Mouse (Mus musculus) hindbrain, embryonic 15.5 days (tissue): ENCODE measurements at regions not wholly inside any gene's neighbourhood (a gene's known extent, or its start where the extent isn't known, plus 50 kb on each side); places are given as distances from the start of the nearest gene placed in this dataset.

Experiments
- ATAC-seq: fragments of 200-750 bp; cut with Nextera tagmentation; 2 replicates; pipeline ENCODE4 v1.8.0; 2017; ENCODE audit warnings: low read depth, moderate number of reproducible peaks, moderate TSS enrichment; ENCODE audit not compliant: low FRiP score
- H3K27ac ChIP-seq: fragments of 300-500 bp; sonication (generic); replicated peaks from 2 replicates; pipeline ENCODE4 v1.5.1; 2015; ENCODE audit warnings: mild to moderate bottlenecking, inconsistent platforms
- H3K27me3 ChIP-seq: fragments of 300-500 bp; sonication (generic); 2 replicates; pipeline ENCODE4 v1.6.1; 2015; ENCODE audit warnings: control low read depth, inconsistent platforms
- H3K36me3 ChIP-seq: fragments of 300-500 bp; sonication (generic); 2 replicates; pipeline ENCODE4 v1.6.1; 2015; ENCODE audit warnings: control low read depth, inconsistent platforms
- H3K4me1 ChIP-seq: fragments of 300-500 bp; sonication (generic); replicated peaks from 2 replicates; pipeline ENCODE4 v1.6.1; 2015; ENCODE audit warnings: control low read depth, inconsistent platforms
- H3K4me2 ChIP-seq: fragments of 300-500 bp; sonication (generic); 2 replicates; pipeline ENCODE4 v1.6.1; 2015; ENCODE audit warnings: moderate library complexity, mild to moderate bottlenecking, inconsistent platforms
- H3K4me3 ChIP-seq: fragments of 300-500 bp; sonication (generic); 2 replicates; pipeline ENCODE4 v1.5.1; 2015; ENCODE audit warnings: mild to moderate bottlenecking, inconsistent platforms
- H3K9ac ChIP-seq: fragments of 300-500 bp; sonication (generic); 2 replicates; pipeline ENCODE4 v1.6.1; 2015; ENCODE audit warnings: inconsistent platforms
- H3K9me3 ChIP-seq: fragments of 300-500 bp; sonication (generic); 2 replicates; pipeline ENCODE4 v1.6.1; 2016; ENCODE audit warnings: control low read depth, inconsistent platforms
- WGBS: fragments of 180-500 bp; shearing (Covaris S2); methylation state at CpG from one replicate; pipeline ENCODE4 v1.1.7; 2015; 5-methylcytosine and 5-hydroxymethylcytosine counted together

DNA sequence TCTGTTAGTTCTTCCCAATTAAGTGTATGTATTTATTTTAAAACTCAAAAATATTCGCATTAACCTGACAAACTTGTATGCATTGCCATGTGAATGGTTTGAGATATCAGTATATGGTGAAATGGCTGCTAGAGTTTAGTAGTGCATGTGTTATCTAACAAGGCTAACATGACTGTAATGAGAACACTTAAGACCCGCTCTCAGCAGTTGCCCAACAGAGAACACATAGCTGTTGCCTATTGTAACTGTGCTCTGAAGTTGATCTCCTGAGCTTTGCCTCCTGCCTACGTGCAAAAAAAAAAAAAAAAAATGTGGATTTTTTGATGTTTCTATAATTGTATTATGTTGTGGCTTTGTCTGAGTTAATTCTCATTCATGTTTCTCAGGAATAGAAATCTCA, 897.2 kb downstream of the Efnb2 start:
- 68% methylated on average over 3 of the region's 3 CpGs for WGBS
- Histone ChIP-seq H3K4me3 (no peak overlapping the region), H3K27ac (no peak overlapping the region), H3K36me3 (no peaks in the 10 kb centered on the region), H3K27me3 (no peaks in the 10 kb centered on the region), H3K4me1 (no peaks in the 10 kb centered on the region), H3K9me3 (no peaks in the 10 kb centered on the region), H3K4me2 (no peak overlapping the region), H3K9ac (no peak overlapping the region)
- ATAC-seq: no peak

DNA sequence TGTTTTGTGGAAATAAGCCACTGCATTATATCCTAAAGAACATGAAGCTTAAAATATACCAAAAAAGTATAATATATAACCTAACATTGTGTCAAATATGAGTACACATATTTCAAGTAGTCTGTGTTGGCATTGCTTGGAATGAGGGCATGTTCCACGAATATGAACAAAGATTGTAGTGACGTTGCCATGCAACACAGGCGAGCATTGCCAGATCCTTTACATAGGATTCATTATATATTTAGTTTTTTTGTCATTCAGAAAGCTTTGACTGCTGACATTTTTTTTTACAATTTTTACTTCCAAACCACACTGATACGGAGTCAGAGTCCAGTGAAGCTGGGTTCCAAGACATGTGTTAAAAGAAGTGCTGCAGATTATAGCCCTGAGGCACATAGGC, 900.1 kb downstream of the Efnb2 start:
- 76% methylated on average over 4 of the region's 4 CpGs for WGBS
- H3K9ac ChIP-seq: no peak overlapping the region

DNA sequence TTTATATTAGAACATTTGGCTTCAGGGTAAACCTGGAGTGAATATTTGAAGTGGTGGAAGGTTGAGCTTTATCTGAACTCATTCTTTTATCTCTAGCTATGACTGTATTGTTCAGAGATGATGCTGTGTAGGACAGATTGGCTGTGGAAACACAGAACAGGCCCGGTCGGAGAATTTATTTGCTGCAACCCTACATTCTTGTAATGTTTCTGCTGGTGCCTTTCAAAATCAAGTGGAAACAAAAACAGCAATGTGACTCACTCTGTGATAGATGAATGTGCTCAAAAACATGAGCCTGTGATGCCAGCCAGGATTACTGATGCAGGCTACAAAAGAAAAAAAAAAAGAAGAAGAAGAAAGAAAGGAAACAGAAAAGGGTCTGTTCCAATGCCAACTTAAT, 928.3 kb downstream of the Efnb2 start:
- Histone ChIP-seq H3K4me1 (no peaks in the 10 kb centered on the region), H3K4me2 (no peak overlapping the region), H3K9me3 (no peaks in the 10 kb centered on the region), H3K27ac (no peak overlapping the region), H3K27me3 (no peaks in the 10 kb centered on the region), H3K9ac (no peak overlapping the region), H3K36me3 (no peaks in the 10 kb centered on the region), H3K4me3 (no peak overlapping the region)
- ATAC-seq: no peak
- 74% methylated on average over 2 of the region's 2 CpGs for WGBS

More for the DNA sequence above, 900.1 kb downstream of the Efnb2 start:
- H3K9me3 ChIP-seq: no peaks in the 10 kb centered on the region
- ATAC-seq: no peak
- H3K4me1 ChIP-seq: no peaks in the 10 kb centered on the region
- H3K4me3 ChIP-seq: no peak overlapping the region
- no peak overlapping the region for H3K4me2 ChIP-seq
- no peak overlapping the region for H3K27ac ChIP-seq
- H3K36me3 ChIP-seq: no peaks in the 10 kb centered on the region
- no peaks in the 10 kb centered on the region for H3K27me3 ChIP-seq

DNA sequence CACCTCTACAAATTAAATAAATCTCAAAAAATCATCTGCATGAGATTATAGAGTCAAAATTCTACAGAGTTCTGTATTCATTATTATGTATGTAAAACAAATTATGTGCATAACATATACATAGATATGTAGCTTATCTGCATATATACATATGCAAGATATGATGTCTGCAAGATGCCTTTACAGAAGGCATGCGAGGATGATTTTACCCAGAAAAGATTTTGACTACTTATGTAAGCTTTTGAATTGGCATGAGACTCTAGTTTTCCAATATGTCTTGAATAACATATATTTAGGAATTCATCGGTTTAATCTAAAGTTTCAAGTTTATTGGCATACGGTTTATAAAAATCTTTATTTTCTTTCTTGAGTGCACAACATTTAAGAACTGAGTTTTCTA, 939.2 kb downstream of the Efnb2 start:
- H3K4me1 ChIP-seq: no peaks in the 10 kb centered on the region
- no peak overlapping the region for H3K27ac ChIP-seq
- H3K4me3 ChIP-seq: no peak overlapping the region
- no peaks in the 10 kb centered on the region for H3K27me3 ChIP-seq
- no peak overlapping the region for H3K4me2 ChIP-seq
- WGBS: 97% methylated on average over 3 of the region's 3 CpGs
- ATAC-seq: no peak
- H3K9ac ChIP-seq: no peak overlapping the region
- H3K36me3 ChIP-seq: no peaks in the 10 kb centered on the region
- no peaks in the 10 kb centered on the region for H3K9me3 ChIP-seq

DNA sequence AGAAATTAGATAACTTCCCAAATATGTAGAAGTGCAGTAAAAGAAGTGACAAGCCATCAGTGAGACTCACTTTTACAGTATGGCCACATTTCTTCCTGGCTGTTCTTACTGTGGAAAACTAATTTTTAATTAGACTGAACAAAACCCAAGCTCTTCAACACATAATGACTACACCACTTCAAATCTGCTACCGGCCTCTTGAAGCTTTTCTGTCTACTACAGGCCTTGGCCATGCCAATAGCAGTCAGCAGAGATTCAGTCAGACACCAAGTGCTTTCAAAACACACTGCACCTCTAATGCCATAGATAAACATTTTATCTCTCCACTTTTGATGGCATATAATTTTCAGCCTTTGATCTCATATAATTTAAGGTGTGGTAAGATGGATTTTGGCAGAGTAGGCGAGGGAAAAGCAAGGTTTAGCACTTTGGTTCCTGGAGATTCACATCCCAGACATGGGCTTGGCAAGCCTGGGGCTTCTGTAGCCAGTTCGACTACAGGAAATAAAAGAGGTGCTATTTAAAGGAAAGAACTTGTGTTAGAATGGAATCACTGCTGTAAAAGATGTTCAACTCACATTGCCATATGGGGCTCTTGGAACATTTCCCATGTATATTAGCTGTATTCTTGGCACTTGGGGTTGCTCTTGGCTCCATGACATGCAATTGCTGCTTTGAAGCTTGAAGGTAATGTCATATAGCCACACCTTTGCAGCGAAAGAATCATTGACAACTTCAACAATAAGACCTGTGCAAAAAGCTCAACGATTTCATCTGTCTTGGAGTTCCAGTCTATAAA, 941.9 kb downstream of the Efnb2 start:
- no peak for ATAC-seq
- Histone ChIP-seq H3K27ac (no peak overlapping the region), H3K36me3 (no peaks in the 10 kb centered on the region), H3K4me1 (no peaks in the 10 kb centered on the region), H3K27me3 (no peaks in the 10 kb centered on the region), H3K4me2 (no peak overlapping the region), H3K9me3 (no peaks in the 10 kb centered on the region), H3K9ac (no peak overlapping the region), H3K4me3 (no peak overlapping the region)
- 81% methylated on average over 5 of the region's 5 CpGs for WGBS

DNA sequence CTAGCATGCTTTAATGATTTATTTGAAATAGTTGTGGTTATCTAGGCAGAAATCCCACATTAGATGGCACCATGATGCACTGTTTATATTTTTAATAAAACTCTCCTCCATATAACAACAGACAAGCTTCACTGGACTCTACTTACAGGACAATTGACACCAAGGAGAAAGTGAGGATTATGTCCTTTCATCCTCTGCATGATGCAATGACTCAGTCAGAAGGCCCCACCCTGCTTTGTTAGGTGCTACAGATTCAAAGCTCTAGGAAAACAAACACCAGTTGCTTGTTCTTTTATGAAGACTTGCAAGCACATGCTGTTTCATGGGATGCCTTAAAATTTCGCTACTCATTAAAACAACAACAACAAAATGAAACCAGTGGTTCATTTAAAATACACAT, 950.3 kb downstream of the Efnb2 start:
- Histone ChIP-seq H3K9ac (no peak overlapping the region), H3K27me3 (no peaks in the 10 kb centered on the region), H3K4me1 (no peaks in the 10 kb centered on the region), H3K27ac (no peak overlapping the region), H3K4me3 (no peak overlapping the region), H3K9me3 (no peaks in the 10 kb centered on the region), H3K36me3 (no peaks in the 10 kb centered on the region), H3K4me2 (no peak overlapping the region)
- WGBS: 61% methylated on average over 1 of the region's 1 CpGs
- no peak for ATAC-seq

DNA sequence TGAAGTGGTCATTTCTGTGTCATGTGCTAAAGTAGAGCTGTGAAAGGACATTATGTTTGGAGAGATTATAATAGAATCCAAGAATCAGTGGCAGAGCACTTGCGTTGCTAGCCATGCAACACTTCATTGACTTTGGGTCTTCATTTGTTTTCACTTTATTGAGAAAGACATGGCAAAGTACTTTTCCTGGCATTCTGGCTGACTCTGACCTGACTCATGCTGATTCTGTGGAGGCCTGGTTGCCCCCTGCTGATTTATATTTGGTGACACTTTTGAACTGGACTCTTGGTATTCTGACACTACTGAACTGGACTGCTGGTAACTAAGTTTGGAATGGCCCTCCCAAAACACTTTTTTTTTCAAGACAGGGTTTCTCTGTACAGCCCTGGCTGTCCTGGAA, 951.6 kb downstream of the Efnb2 start:
- no peaks in the 10 kb centered on the region for H3K4me1 ChIP-seq
- H3K27me3 ChIP-seq: no peaks in the 10 kb centered on the region
- no peaks in the 10 kb centered on the region for H3K36me3 ChIP-seq
- H3K4me2 ChIP-seq: no peak overlapping the region
- ATAC-seq: no peak
- H3K4me3 ChIP-seq: no peak overlapping the region
- no peak overlapping the region for H3K9ac ChIP-seq
- WGBS: 76% methylated on average over 1 of the region's 1 CpGs
- H3K27ac ChIP-seq: no peak overlapping the region
- no peaks in the 10 kb centered on the region for H3K9me3 ChIP-seq

DNA sequence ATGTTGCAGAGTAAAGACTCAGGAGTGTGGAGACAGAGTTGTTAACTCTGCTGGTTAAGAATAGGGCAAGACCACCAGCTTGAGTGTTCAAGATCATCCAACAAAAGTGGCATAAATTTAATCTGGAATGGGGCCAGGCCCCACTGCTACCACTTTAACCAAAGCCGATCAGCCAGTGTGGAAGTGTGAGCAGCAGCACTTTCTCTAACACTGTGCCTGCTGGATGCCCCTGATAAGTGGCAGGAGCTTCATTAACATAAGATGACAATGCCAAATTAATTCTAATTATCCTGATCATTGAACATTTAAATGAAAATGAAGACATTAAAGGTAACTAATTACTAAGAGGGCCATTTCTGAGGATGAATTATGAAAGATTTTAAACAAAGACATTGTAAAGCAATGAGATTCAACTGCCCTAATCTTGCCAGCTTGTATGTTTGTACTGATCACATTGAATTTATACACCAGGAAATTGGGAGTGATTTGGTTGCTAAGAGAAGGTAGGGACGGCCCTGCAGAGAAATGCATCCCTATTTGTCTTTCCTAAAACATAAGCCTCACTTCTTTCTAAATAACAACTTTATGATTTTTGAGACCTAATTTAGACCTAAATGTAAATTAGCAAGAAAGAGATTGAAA, 969.6 kb downstream of the Efnb2 start:
- Histone ChIP-seq H3K9me3 (no peaks in the 10 kb centered on the region), H3K9ac (no peak overlapping the region), H3K36me3 (no peaks in the 10 kb centered on the region), H3K4me2 (no peak overlapping the region), H3K27me3 (no peaks in the 10 kb centered on the region), H3K27ac (no peak overlapping the region), H3K4me3 (no peak overlapping the region), H3K4me1 (no peaks in the 10 kb centered on the region)
- ATAC-seq: no peak
- WGBS: 33% methylated on average over 2 of the region's 2 CpGs

DNA sequence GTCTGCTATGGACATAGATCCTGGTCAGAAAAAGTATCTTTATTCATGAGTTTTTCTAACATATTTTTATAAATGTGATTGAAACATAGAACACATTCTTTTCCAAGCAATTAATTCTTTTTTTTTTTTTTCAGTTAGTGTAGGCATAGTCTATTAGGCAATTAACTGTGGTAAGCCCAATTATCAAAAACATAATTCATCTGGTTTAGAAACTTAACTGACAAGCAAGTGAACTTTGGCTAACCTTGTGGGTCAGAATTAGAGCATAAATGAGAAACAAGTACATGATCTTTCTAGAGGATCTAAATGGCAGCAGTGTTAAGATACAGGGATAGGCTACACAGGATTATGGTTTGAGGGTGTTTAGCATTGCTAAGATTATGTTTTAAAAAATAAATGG, 1007.2 kb downstream of the Efnb2 start:
- H3K4me2 ChIP-seq: no peak overlapping the region

More for the DNA sequence above, 1007.2 kb downstream of the Efnb2 start:
- H3K27ac ChIP-seq: no peak overlapping the region
- no peaks in the 10 kb centered on the region for H3K4me1 ChIP-seq
- no peak overlapping the region for H3K4me3 ChIP-seq
- H3K36me3 ChIP-seq: no peaks in the 10 kb centered on the region
- ATAC-seq: no peak
- no peaks in the 10 kb centered on the region for H3K27me3 ChIP-seq
- H3K9me3 ChIP-seq: no peaks in the 10 kb centered on the region
- H3K9ac ChIP-seq: no peak overlapping the region
